ENCODE assay signal across 8 mouse cellular contexts in genomic region chr12:101015926-101016325, GRCm38 (mm10). TPM values are rescaled to one million over a fixed set of nuclear protein-coding genes. Genes with fewer than 3 reads are reported as not detected.
DNase-seq lines count a peak whose midpoint lies in the region; ATAC-seq lines count a peak whose summit lies in the region.

No protein-coding gene starts in this region.

- H3K4me1 ChIP-seq in forebrain, embryonic 15.5 days, result peaks cover 80% of the 10 kb centered on the region
- H3K4me1 ChIP-seq in liver, embryonic 15.5 days (replicated peaks), result peaks cover 91% of the 10 kb centered on the region

- peak overlapping the region; percentile 53 for H3K27ac ChIP-seq in forebrain, embryonic 15.5 days (replicated peaks)
- H3K27ac ChIP-seq in liver, embryonic 15.5 days (replicated peaks), result peak overlapping the region; percentile 69

- no peak overlapping the region for H3K4me3 ChIP-seq in forebrain, embryonic 15.5 days
- H3K4me3 ChIP-seq in liver, embryonic 15.5 days (replicated peaks), result peak overlapping the region; percentile 14; the same call in 1 of the 2 replicates

- no peak overlapping the region for H3K4me2 ChIP-seq in forebrain, embryonic 15.5 days (replicated peaks)
- peak overlapping the region; percentile 42 for H3K4me2 ChIP-seq in liver, embryonic 15.5 days

- H3K9me3 ChIP-seq in forebrain, embryonic 15.5 days, result no peaks in the 10 kb centered on the region
- H3K9me3 ChIP-seq in liver, embryonic 15.5 days (replicated peaks), result no peaks in the 10 kb centered on the region

- no peak overlapping the region for H3K9ac ChIP-seq in forebrain, embryonic 15.5 days (replicated peaks)
- peak overlapping the region; percentile 20; the same call in 1 of the 2 replicates for H3K9ac ChIP-seq in liver, embryonic 15.5 days

- DNase-seq in adrenal gland, postnatal 10 days, result peak; percentile 22
- no peak for DNase-seq in adrenal gland, postnatal 25 days
- DNase-seq in splenic B cell, adult 2 months (ENCODE audit: low read depth, low spot score), result peak; percentile 71
- no peak for DNase-seq in right cerebral cortex, postnatal 14 days
- DNase-seq in urinary bladder, postnatal 36 days (ENCODE audit: low spot score in 2 of 2), result no peak

- H3K27me3 ChIP-seq in forebrain, embryonic 15.5 days, result no peaks in the 10 kb centered on the region
- no peaks in the 10 kb centered on the region for H3K27me3 ChIP-seq in liver, embryonic 15.5 days
- no peaks in the 10 kb centered on the region for H3K27me3 ChIP-seq in splenic B cell, adult 2 months (ENCODE audit: control insufficient read depth, insufficient read depth, low read length, poor library complexity, severe bottlenecking)

- ATAC-seq in CD4-positive, CD25-positive, alpha-beta regulatory T cell, adult 4 months, result peak; percentile 69
- ATAC-seq in forebrain, embryonic 15.5 days (replicated peaks), result no peak
- ATAC-seq in liver, embryonic 15.5 days (ENCODE audit: insufficient read depth), result no peak

- 36% methylated on average over 4 of the region's 4 CpGs for WGBS in forebrain, embryonic 15.5 days
- WGBS in liver, embryonic 15.5 days (ENCODE audit: insufficient replicate concordance), result 49% methylated on average over 4 of the region's 4 CpGs

- H3K36me3 ChIP-seq in forebrain, embryonic 15.5 days, result no peaks in the 10 kb centered on the region
- H3K36me3 ChIP-seq in liver, embryonic 15.5 days (replicated peaks), result peaks cover 14% of the 10 kb centered on the region; the same call in 1 of the 2 replicates
- no peaks in the 10 kb centered on the region for H3K36me3 ChIP-seq in splenic B cell, adult 2 months (ENCODE audit: control insufficient read depth, insufficient read depth, low read length, poor library complexity, severe bottlenecking)

RNA-seq across cellular contexts. Expression of gene Ccdc88c, which starts 12.9 kb away (rescaled TPM):
- total RNA-seq in adrenal gland, postnatal 10 days (2021), result 10 to 100 TPM in 1 of 2 experiments, 1 to 10 TPM in 1; 9.2 to 16.4 TPM
- total RNA-seq in adrenal gland, postnatal 25 days (2021), result 2.3 and 4.6 TPM in 2 replicates
- 100 to 1,000 TPM in 1 of 2 experiments, 10 to 100 TPM in 1; 89.5 to 106 TPM for polyA plus RNA-seq in CD4-positive, CD25-positive, alpha-beta regulatory T cell, adult 4 months (2017; shearing (Covaris generic))
- 18.3 and 20.3 TPM in 2 replicates for polyA plus RNA-seq in forebrain, embryonic 15.5 days (2015; fragmentation: Nextera tagmentation; extraction: Ambion mirVana)
- polyA plus RNA-seq in liver, embryonic 15.5 days (2015; fragmentation: Nextera tagmentation; extraction: Ambion mirVana), result 5.5 TPM in 2 replicates

Comparison
In these comparisons a context has a peak if more than half of its experiments do, and no peak if none do; other contexts are left out.
1. DNase-seq: peak in adrenal gland, postnatal 10 days (single experiment) and splenic B cell, adult 2 months (single experiment); none in adrenal gland, postnatal 25 days (single experiment), right cerebral cortex, postnatal 14 days (single experiment) and urinary bladder, postnatal 36 days (0 of 2).